Mouse (Mus musculus): ENCODE measurements around the gene Slit2. TPM values are rescaled to one million over a fixed set of nuclear protein-coding genes. Genes with fewer than 3 reads are reported as not detected.

Gene Slit2
- total and polyA plus RNA-seq, 2 experiments = 0.09 to 0.13 TPM

DNA sequence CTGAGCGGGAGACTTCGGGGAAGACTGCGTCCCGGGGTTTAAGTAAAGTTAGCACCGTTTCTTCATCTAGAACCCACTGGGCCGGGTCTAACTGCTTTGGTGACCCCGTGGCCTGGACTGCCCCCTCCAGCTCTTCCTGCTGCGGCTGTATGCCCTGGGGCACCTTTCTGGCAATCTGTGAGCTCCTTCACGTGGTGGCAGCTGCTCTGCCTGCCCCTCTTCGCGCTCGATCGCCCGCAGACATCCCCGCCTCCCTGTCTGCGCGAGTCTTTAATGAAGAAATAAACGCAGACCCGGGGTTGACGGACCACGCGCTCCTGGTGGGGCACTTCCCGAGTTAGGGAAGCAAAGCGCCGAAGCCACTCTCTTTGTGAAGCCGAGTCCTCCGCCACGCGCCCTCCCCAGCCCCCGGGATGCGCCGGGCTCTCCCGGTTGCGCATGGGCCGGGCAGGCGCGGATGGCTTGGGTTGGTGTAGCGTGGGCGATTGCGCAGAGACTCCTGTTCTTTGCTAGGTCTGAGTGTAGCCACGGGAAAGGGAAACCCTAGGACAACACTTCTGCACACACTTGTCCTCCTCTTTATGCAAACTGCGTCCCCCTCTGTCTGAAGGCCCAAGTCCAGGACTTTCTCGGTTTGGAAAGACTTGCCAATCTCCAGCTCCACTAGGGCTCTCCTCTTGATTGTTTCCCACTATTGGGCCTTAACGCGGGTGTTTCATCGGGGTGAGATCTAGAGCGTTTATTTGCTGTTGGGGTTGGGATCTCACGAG, 3.1 kb downstream of the Slit2 start:
- 3% methylated on average over 48 of the region's 48 CpGs for WGBS
- Histone ChIP-seq H3K27ac (replicated peaks; ENCODE audit: insufficient read depth, low read depth, low read length) (no peak overlapping the region), H3K27me3 (ENCODE audit: control insufficient read depth, insufficient read depth, low read length) (peaks cover 19% of the 10 kb centered on the region), H3K9ac (ENCODE audit: low read depth, low read length) (no peak overlapping the region), H3K79me2 (ENCODE audit: control insufficient read depth, insufficient read depth, low read length) (no peaks in the 10 kb centered on the region), H3K36me3 (ENCODE audit: control insufficient read depth, insufficient read depth, low read length) (no peaks in the 10 kb centered on the region), H3K4me1 (ENCODE audit: control insufficient read depth, insufficient read depth, low read length) (peaks cover 5% of the 10 kb centered on the region; the same call in 1 of the 2 replicates), H3K4me3 (ENCODE audit: insufficient read depth, low read depth, low read length) (no peak overlapping the region)
- DNase-seq (ENCODE audit: extremely low read depth, low read depth, low spot score) = no peak
- TF ChIP-seq CTCF (IDR thresholded peaks at IDR 0.05; ENCODE audit: low read depth, low read length) (no peak), POLR2A (IDR thresholded peaks at IDR 0.05; ENCODE audit: extremely low read depth, insufficient read depth, low read length) (no peak)

DNA sequence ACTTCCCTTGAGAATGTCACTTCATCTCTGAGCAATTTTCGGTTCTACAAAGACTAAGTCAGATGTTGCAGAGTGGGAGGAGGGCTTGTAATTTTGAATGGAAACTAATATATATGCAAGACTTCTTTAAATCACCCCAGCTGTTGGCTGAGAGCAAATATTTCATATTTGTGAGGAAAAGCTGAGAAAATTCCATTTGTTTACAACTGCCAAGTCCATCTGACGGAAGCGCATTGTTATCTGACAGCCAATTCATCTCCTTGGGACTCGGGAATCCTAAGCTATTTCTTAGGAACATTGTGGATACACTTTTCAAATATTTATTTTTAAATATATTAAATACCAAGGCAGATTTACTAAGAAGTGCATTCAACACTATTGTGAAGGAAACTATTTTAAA, 8.0 kb downstream of the Slit2 start:
- Histone ChIP-seq H3K4me1 (ENCODE audit: control insufficient read depth, insufficient read depth, low read length) (no peaks in the 10 kb centered on the region), H3K36me3 (ENCODE audit: control insufficient read depth, insufficient read depth, low read length) (no peaks in the 10 kb centered on the region), H3K27me3 (ENCODE audit: control insufficient read depth, insufficient read depth, low read length) (peaks cover 4% of the 10 kb centered on the region; the same call in 1 of the 2 replicates), H3K9ac (ENCODE audit: low read depth, low read length) (no peak overlapping the region), H3K27ac (replicated peaks; ENCODE audit: insufficient read depth, low read depth, low read length) (no peak overlapping the region), H3K4me3 (ENCODE audit: insufficient read depth, low read depth, low read length) (no peak overlapping the region), H3K79me2 (ENCODE audit: control insufficient read depth, insufficient read depth, low read length) (no peaks in the 10 kb centered on the region)
- TF ChIP-seq CTCF (IDR thresholded peaks at IDR 0.05; ENCODE audit: low read depth, low read length) (no peak), POLR2A (IDR thresholded peaks at IDR 0.05; ENCODE audit: extremely low read depth, insufficient read depth, low read length) (no peak)
- 70% methylated on average over 4 of the region's 4 CpGs for WGBS
- no peak for DNase-seq (ENCODE audit: extremely low read depth, low read depth, low spot score)

GRCm38 (mm10) chr5:48003708-48004415, 20.9 kb downstream of the Slit2 start:
- Histone ChIP-seq H3K27me3 (ENCODE audit: control insufficient read depth, insufficient read depth, low read length) (no peaks in the 10 kb centered on the region), H3K9ac (ENCODE audit: low read depth, low read length) (no peak overlapping the region), H3K36me3 (ENCODE audit: control insufficient read depth, insufficient read depth, low read length) (no peaks in the 10 kb centered on the region), H3K27ac (replicated peaks; ENCODE audit: insufficient read depth, low read depth, low read length) (no peak overlapping the region), H3K4me3 (ENCODE audit: insufficient read depth, low read depth, low read length) (no peak overlapping the region), H3K79me2 (ENCODE audit: control insufficient read depth, insufficient read depth, low read length) (no peaks in the 10 kb centered on the region), H3K4me1 (ENCODE audit: control insufficient read depth, insufficient read depth, low read length) (no peaks in the 10 kb centered on the region)
- WGBS = 40% methylated on average over 12 of the region's 12 CpGs
- TF ChIP-seq CTCF (IDR thresholded peaks at IDR 0.05; ENCODE audit: low read depth, low read length) = no peak
- TF ChIP-seq POLR2A (IDR thresholded peaks at IDR 0.05; ENCODE audit: extremely low read depth, insufficient read depth, low read length) = no peak
- no peak for DNase-seq (ENCODE audit: extremely low read depth, low read depth, low spot score)

DNA sequence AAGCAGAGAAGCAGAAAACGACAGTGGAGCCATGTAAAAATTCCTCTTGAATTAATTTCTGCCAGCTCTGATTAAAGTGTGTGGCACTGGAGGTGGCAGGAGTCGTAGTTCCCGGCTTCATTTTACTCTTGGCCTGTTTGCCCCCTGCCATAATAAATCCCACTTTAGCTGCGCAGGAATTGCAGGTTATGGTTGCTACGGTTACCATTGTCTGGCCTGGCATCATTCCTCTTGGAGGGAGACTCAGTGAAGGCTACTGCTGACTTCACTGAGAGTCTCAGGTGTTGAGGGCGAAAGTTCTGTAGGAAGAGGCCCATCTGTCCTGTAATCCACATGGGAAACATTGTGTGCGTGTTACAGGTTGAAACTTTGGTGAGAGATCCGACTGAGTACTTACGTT, 22.6 kb downstream of the Slit2 start:
- Histone ChIP-seq H3K79me2 (ENCODE audit: control insufficient read depth, insufficient read depth, low read length) (no peaks in the 10 kb centered on the region), H3K4me1 (ENCODE audit: control insufficient read depth, insufficient read depth, low read length) (no peaks in the 10 kb centered on the region), H3K27me3 (ENCODE audit: control insufficient read depth, insufficient read depth, low read length) (no peaks in the 10 kb centered on the region), H3K9ac (ENCODE audit: low read depth, low read length) (no peak overlapping the region), H3K27ac (replicated peaks; ENCODE audit: insufficient read depth, low read depth, low read length) (no peak overlapping the region), H3K36me3 (ENCODE audit: control insufficient read depth, insufficient read depth, low read length) (no peaks in the 10 kb centered on the region), H3K4me3 (ENCODE audit: insufficient read depth, low read depth, low read length) (no peak overlapping the region)
- DNase-seq (ENCODE audit: extremely low read depth, low read depth, low spot score) = no peak
- WGBS = 65% methylated on average over 9 of the region's 9 CpGs
- TF ChIP-seq CTCF (IDR thresholded peaks at IDR 0.05; ENCODE audit: low read depth, low read length) (no peak), POLR2A (IDR thresholded peaks at IDR 0.05; ENCODE audit: extremely low read depth, insufficient read depth, low read length) (no peak)

GRCm38 (mm10) chr5:48006059-48006458, 23.1 kb downstream of the Slit2 start:
- Histone ChIP-seq H3K4me1 (ENCODE audit: control insufficient read depth, insufficient read depth, low read length) (no peaks in the 10 kb centered on the region), H3K79me2 (ENCODE audit: control insufficient read depth, insufficient read depth, low read length) (no peaks in the 10 kb centered on the region), H3K27ac (replicated peaks; ENCODE audit: insufficient read depth, low read depth, low read length) (no peak overlapping the region), H3K9ac (ENCODE audit: low read depth, low read length) (no peak overlapping the region), H3K36me3 (ENCODE audit: control insufficient read depth, insufficient read depth, low read length) (no peaks in the 10 kb centered on the region), H3K27me3 (ENCODE audit: control insufficient read depth, insufficient read depth, low read length) (no peaks in the 10 kb centered on the region), H3K4me3 (ENCODE audit: insufficient read depth, low read depth, low read length) (no peak overlapping the region)
- TF ChIP-seq POLR2A (IDR thresholded peaks at IDR 0.05; ENCODE audit: extremely low read depth, insufficient read depth, low read length) (no peak), CTCF (IDR thresholded peaks at IDR 0.05; ENCODE audit: low read depth, low read length) (no peak)
- DNase-seq (ENCODE audit: extremely low read depth, low read depth, low spot score) = no peak

- Histone ChIP-seq H3K27ac (replicated peaks; ENCODE audit: insufficient read depth, low read depth, low read length) (no peak overlapping the region), H3K4me1 (ENCODE audit: control insufficient read depth, insufficient read depth, low read length) (no peaks in the 10 kb centered on the region), H3K36me3 (ENCODE audit: control insufficient read depth, insufficient read depth, low read length) (no peaks in the 10 kb centered on the region), H3K79me2 (ENCODE audit: control insufficient read depth, insufficient read depth, low read length) (no peaks in the 10 kb centered on the region), H3K27me3 (ENCODE audit: control insufficient read depth, insufficient read depth, low read length) (no peaks in the 10 kb centered on the region), H3K9ac (ENCODE audit: low read depth, low read length) (no peak overlapping the region), H3K4me3 (ENCODE audit: insufficient read depth, low read depth, low read length) (no peak overlapping the region)
- WGBS = 89% methylated on average over 4 of the region's 4 CpGs
- TF ChIP-seq CTCF (IDR thresholded peaks at IDR 0.05; ENCODE audit: low read depth, low read length) (no peak), POLR2A (IDR thresholded peaks at IDR 0.05; ENCODE audit: extremely low read depth, insufficient read depth, low read length) (no peak)
- no peak for DNase-seq (ENCODE audit: extremely low read depth, low read depth, low spot score)
Observed at GRCm38 (mm10) chr5:48023441-48023840, 40.5 kb downstream of the Slit2 start.
